Mouse (Mus musculus) layer of hippocampus, adult 9-10 months (tissue): ENCODE results near the gene Dstyk.
A peak's percentile ranks its signal among the peaks of the same experiment; 100 is the strongest.

Source experiments
- DNase-seq: peaks from one replicate; pipeline ENCODE4 v3.0.0; 2022; ENCODE audit warnings: low spot score

The Dstyk gene

DNA sequence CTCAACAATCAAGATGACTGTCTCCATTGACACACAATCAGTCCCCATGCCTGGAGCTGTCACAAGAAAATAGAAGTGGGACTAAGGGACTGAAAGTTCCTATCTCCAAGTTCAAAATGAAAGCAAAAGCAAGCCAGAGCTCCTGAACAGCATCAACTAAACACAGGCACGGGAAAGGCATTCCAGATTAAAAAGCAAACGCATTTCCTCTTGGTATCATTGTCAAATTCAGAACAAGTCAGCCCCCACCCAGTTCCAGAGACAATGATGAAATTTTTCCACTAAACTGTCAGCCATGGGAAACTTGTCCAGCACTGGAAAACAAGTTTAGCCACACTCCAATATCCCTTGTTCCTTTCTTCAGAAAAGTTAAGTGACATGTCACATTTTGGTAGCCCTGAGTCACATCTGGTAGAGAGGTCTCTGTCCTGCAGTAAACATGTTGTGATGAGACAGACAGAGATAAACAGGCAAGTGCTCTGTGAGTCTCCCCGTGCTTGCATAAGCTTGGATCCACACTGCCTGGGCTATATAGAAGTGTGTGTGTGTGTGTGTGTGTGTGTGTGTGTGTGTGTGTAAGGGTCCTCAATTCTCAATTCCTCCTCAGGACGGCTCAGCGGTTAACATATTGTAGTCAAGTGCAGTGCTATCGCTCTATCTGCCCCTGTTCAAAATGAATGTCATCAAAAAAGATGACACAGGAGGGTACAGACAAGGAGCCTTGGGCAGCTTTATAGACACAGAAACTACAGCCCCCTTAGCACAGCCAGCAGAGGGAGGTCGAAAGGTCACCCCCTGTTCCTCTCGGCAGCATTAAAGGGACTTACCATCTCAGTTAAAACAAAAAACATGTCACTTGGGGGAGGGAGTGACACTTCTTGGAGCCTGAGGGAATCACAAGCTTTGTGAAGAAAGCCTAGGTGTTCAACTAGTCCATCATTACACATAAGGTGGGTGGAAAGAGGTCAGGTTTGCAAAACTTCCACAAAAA, 28.2 kb upstream of the Dstyk start:
- DNase-seq: no peak

DNA sequence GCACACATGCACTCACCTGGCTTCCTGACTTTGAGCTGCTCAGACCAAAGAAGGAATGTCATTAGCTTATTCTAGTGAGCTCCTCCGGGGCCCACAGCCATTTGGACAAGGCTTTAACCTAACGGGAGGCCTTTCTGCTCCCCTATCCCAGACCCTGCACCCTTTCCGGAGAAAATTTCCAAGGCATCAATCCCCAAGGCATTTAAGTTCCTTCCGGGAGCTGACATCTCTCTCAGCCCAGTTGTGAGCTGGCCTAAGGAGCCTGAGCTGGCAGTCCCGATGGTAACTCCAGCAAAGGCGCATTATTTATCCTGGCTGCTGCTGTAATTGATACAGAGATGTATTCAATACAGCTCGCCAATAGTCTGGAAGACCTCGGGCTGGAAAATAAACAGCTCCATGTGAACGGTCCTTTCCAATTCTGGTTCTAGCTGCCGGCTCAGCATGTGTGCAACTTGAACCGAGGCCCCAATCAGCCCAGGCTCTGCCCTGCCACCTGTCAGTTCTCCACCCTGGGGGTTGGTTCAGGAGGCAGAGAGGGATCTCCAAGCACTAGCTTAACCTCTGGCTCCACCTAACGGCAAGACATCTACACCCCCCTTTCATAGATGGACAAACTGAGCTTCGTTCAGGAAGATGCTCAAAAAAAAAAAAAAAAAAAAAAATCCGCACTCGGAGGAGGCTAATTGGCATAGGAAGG, 27.3 kb upstream of the Dstyk start:
- DNase-seq: no peak

DNA sequence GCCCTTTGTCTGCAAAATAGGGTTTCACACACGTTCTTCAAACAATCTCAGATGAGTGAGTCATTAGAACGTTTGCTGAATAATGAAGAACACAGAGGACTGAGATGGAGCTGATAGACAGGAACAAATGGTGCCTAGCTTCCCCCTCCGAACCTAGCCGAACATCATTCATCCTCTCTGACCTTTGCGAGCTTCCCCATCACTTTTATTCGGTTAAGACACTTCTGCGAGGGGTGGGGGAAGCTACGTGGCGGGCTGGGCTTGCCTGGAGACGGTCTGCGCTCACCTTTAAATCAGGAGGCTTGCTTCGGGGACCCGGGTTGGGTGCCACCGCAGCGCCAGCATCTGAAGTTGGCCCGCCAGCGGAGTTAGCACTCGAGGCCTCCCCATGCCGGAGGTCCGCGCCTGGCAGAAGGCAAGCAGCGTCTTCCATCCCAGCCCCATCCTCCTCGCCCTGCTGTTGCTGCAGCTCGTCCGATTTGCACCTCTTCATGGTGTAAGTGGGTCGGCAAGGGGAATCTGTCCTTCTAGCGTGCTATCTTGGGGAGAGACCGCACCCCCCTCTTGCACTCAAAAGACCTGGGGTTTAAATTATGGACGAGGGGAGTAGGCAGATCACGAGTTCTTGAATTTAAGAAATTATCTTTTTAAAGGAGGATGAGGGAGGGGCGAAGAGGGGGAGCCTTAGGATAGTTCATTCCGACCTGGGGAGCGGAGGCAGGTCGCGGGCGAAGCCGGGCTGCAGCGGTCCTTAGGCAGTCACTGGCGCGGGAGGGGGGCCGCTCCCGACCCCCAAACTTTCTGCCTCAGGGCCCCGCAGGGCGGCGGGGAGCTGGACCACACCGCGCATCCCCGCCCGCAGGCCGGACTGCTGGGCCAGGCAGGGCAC, 26.4 kb upstream of the Dstyk start, which contains the start of gene Tmcc2:
TSS of gene Tmcc2 (minus strand) at position 591 of the 889 bp plus-strand sequence.
- DNase-seq: no peak

DNA sequence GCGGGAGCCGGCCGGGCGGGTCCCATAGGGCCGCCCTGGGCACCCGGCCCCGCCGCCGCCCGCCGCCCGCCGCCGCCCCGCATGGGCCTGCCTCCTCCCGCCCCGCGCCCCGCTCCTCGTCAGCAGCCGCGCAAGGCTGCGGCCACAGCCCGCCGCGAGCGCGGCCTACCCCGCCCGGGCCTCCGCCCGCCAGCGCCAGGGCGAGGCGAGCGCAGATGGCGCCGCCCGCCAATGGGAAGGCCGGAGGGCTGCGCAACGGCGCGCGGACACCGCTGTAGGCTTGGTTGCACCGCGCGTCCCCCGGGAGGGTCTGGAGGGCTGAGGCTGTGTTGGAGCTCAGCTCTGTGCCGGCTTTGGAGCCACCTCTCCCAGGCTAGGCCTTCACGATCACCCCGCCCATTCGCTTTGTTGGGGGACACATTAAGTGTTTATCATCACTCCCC, 25.8 kb upstream of the Dstyk start:
- no peak for DNase-seq

DNA sequence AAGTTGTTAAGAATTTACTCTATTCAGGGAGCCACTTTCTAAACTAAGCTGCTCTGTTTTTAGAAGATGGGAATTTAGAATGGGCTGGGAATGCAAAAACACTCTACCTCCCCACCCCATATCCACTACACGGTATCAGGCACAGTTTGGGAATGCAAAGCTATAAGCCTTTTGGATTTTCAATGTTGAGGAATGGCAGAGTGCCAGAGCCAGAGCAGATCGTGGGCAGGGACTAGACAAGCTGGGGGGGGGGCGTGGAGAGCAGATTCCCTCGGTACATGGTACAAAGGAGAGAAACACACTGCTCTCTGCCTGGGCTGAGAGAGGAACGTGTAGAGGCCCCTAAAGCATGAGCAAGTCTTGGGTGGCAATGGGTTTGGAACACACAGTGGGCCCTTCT, 24.5 kb upstream of the Dstyk start:
- no peak for DNase-seq

DNA sequence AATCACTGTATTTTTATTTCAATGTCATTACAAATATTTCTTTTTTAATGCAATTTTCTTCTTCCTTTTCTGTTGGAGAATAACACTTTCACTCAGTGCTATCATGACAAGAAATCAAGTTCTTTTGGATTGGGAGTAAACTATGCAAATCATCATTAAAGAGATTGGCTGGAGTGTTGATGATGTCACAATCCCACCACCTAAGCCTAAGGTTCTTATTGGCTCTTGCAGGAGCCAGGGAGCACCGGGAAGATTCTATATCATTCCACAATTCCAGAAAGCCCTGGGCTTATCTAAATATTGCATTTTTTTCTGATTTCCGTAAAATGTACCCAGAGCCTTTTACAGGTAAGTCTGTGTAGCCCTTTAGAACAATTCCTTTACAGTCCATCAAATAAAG, 20.6 kb upstream of the Dstyk start:
- DNase-seq: no peak

DNA sequence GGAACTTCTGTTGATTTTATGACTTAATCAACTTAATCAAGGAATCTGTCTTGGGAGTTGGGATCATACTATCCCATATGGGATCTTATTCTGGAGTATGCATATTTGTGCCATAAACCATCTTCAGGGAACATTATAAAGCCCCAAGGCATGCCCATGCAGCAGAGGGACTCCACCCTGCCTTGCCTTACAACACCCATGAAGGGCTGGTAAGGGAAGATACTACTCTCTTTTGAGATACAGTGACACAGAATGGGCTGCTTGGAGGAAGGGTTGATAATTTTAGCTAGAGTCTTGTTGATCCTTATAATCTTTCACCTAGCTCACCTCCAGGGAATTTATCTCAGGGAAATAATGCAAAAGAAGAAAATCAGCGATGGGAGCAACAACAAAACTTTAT, 16.8 kb upstream of the Dstyk start:
- no peak for DNase-seq

DNA sequence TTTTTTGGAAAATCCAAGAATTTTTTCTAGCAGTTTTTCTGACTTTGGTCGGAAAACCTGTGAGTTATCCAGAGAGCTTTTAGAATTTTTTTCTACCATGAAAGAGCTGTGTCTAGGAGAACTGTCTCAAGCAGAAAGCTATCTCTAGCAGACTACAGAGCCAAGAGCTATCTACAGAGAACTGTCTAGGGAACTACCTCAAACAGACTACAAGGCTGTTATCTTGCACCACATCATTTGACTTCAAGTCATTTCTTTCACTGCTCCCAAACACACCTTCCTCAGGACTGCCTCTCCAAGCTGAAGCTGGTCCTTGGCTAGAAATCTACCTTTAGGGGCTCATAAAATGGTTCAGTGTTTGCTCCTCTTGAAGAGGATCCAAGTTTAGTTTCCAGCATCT, 15.5 kb upstream of the Dstyk start:
- no peak for DNase-seq

DNA sequence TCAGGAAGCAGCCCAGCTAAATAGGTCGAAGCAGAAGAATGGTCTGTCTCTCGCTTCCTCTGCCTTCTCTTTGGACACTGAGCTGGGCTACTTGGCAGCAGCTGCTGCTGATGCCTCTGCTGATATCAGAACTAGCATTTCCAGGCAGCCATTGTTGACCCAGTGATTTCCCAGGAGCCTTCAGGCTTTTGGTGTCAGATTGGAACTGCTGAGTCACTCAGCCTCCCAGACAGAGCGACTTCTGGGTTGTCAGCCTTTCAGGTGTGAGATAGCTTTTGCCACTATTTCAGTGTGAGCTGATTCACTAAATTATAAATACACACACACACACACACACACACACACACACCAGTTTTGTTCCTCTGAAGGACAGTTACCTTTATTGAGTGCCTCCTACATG, 6.7 kb upstream of the Dstyk start:
- DNase-seq: no peak

DNA sequence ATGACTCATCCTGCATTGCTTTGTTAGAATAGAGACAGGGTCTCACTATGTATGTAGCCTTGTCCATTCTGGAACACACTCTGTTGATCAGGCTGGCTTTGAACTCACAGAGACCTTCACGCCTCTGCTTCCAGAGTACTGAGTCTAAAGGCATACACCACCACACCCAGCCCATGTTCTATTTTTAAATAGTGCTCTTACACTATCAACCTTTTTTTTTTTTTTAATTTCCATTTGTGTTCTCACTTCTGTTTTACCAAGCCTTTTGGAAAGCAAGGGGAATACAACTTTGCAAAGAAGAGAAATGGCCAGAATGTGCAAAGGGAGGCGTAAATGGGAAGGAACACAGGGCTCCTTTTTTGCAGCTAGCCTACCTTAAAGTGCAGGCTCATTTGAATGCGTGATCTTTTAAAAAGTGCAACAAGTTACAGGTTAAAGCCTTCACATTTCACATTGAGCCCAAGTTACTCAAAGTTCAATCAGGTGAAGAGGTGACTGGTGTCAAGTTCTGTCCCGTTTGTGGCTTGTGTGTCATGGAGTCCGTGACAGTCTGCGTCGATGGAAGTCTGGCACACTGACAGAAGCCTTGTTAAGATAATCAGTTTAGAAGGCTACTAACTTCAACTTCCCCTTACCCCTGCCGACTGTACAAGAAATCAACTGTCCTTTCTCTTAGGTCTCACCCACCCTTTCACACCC, 962 bp upstream of the Dstyk start:
- DNase-seq: no peak

DNA sequence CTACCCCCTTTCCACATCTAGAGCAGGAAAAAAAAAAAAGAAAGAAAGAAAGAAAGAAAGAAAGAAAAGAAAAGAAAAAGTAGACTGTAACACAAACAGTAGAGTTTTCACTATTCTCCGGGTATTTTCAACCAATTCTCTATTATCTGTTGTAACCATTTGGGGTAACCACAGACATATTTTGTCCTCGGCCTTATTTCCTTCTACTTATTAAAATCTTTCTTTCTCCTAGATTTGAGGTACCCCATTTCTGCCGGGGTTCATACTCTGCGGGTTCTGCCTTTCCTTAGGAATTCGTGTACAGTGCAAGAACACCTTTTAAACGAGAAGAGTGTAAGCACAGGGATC, 438 bp upstream of the Dstyk start:
- no peak for DNase-seq

DNA sequence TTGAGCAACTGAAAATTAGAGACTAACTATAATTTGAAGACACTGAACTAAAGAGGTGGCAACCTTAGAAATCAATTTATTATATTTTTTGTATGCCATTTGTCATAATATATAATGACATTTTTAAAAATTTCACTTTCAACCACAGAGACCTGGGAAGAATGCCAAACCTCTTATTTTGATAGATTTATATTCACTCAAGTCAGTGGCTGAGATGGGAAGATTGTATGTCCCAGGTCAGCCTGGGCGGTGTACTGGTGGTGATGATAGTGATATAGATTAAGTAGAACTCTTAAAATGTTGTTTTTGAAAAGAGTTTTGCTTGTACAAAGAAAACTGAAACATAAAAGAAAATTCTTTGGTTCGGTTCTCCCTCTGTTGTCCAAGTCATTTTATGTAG, 2.9 kb downstream of the Dstyk start:
- no peak for DNase-seq

DNA sequence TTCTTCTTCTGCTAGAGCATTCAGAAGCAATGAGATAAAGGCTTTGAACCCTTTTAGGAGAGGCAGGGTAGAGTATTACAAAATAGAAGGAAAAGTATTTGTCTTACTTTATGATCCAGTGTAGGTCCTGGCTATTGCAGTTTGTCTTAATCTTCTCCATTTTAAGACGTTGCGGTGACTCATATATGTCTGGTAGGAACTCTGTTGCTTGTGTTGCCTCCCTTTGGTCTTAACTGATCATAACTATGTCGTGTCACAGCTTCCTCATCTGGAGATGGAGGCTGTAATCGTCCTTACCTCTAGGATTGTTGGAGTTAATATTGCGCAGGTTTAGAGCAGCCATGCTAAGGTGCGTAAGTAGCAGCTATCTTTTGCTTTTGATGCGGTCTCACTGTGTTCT, 3.3 kb downstream of the Dstyk start:
- no peak for DNase-seq

DNA sequence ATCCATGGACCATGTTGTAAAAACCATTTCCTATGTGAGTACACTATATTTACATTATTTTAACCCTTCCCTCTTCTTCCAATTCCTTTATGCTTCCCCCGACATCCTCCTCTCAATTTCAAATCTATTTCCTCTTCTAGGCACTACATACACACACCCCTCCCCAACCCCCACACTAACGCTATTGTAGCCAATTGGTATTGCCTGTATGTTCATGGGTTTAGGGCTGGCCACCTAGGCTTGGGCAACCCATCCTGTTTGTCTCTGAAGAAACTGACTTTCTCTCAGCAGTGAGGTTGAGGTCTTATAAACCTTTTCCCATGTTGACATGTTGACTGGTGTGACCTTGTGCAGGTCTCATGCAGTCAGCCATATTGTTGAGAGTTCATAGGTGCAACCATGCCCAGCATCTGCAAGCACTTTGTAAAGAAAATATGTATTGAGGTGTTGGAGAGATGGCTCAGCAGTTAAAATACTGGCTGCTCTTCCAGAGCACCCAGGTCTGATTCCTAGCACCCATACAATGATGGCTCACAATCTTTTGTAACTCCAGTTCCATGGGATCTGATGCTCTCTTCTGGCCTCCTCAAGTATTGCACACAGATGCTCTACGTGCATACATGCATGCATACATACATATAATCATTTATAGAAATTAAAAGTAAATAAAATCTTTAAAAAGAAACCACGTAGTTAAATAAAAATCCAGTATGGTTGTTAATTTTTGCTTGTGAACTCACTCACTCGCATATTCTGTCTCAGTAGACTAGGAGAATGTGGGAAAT, 5.7 kb downstream of the Dstyk start:
- no peak for DNase-seq

DNA sequence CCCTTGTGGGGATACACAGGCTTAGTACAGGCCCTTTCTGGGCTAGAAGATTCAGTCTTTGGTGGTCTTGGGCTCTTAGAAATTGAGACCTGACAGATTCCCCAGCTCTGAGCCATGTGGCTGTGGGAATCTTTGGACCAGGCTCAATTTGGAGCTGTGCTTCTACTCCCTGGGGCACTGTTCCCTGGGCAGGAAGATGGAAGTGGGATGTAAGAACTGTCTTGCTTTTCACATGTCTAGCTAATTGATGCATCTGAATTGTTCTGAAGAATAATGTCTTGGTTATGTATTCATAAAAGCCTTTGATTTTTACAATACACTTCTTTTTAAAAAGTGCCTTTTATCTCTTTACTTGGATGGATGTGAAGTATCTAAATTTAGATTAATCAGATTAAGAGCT, 8.2 kb downstream of the Dstyk start:
- no peak for DNase-seq

DNA sequence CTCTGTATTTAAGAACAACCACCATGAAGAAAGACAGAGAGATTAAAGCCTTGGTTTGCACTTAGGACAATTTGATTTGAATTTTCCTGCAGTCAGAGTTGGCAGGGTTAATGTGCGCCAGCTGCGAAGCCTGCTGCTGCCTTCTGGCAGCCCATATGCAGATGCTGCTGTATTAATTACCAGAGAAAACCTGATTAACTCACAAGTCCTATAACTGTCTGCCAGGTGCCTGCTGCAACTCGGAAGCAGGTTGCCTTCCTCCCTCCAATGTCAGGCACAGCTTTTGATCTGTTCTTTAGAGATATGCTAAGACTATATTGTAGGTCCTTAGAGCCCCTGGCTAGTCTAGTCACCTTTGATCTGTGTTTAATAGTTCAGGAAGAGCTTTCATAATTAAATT, 13.5 kb downstream of the Dstyk start:
- peak; percentile 50 for DNase-seq

DNA sequence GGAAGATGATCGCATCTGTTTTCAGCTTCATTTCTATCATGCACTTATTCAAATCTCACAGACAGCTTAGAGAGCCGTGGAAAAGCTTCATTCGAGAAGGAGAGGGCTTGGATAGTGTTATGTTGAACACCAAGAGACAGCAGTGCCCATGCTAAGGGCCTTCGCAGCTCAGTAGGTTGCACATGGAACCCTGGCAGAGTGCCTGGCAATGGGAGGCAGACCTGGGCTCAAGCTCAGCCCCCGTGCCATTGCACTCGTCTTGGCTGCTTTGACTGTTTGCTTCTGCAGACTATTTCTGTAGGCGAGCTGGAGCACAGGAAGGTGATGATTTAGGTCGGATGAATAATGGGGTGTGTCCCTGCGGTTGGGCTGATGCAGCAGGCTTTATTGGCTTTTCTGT, 14.4 kb downstream of the Dstyk start:
- no peak for DNase-seq

DNA sequence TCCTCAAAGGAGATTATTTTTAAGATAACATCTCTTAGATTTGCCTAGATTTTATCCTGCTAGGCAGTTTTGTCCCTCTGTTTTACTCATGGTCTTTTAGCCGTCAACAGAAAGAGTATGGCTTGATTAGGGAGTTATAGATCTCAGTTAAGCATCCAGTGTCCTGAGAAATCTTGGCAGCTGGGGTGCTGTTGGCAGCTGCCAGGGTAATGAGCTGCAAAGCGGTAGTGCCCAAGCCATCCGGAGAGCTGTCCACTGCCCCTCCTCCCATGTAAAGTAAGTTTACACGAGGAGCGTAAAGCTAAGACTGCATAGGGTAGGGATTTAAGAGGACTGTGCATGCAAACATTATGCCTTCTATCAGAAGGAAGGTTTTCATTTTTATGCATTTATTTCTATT, 16.0 kb downstream of the Dstyk start:
- DNase-seq: no peak

DNA sequence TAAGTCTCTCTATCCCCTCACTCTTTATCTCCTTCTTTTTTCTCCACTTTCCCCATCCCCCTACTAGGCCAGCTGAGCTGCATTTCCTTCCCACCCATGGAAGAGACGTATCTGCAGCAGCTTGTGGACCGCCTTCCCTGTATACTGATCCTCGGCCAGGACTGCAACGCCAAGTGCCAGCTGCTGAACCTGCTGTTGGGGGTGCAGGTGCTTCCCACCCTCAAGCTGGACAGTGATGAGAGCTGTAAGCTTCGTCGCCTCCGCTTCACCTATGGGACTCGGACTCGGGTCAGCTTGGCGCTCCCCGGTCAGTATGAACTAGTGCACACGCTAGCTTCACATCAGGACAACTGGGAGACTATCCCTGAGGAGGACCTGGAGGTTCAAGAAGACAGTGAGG, 16.7 kb downstream of the Dstyk start:
- DNase-seq: no peak

DNA sequence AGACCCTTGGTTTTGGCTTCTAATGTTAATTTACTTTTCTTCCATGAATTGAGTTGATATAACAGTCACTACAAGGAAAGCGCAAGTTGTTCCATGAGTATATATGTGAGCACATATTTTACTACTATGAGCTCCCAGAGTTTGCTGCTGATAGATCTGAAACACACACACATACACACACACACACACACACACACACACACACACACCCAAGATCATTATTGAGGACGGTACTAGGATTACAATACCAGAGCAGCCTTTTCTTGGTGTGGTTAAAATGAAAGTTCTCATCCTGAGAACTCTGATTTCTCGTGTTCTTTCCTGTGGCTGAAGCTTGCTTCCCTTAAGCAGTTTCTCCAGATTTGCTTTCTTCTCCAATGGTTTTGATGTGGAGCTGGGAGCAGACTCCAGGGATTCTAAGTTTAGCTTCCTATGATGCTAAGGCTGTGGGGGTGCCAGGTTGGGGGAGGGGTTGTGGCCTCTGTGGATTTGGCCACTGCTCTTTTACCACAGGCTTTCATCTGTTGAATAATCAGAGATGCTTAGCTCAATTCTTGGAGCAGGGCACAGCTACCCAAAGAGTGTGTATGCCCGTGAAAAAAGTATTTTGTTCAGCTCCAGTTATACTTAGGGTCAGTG, 19.1 kb downstream of the Dstyk start:
- DNase-seq: no peak
